Mouse (Mus musculus): Measurements from ENCODE around the gene Etl4.

Etl4 gene

DNA sequence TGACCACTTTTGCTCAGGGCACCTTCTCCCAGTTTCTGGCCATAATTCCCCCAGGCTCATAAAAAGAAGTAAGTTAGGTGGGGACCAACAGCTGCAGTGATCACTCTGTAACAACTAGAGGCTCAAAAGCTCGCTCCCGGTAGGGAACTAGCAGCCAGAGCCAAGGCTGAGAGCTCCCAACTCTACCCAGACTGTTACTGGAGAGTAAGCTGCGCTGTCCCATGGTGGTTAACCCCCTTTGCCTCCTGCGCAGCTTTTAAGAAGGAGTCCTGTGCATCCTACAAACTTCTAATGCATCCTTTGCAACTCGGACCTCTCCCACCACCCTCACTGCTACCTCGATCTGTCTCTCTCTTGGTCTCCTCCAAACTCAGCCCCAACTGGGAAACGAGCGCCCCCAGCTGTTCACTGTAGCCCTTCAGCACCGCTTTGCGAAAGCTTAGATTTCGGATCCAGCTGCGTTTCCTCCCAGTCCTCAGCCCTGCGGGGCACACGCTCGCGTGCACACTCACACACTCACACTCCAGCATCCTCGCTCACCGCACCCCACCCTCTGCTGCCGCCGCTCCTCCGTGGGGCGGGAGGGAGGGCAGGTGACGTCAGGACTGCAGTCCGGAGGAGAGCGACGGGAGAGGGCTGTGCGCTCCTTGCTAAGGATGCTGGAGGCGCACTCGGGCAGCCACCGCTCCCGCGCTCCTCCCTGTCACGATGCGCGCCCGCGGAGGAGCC is at the start of gene Etl4:
Etl4 (plus strand) TSS at position 610 of the 729 bp plus-strand sequence.
- DNase-seq (ENCODE audit: low read depth, low spot score) = peak; percentile 71

DNA sequence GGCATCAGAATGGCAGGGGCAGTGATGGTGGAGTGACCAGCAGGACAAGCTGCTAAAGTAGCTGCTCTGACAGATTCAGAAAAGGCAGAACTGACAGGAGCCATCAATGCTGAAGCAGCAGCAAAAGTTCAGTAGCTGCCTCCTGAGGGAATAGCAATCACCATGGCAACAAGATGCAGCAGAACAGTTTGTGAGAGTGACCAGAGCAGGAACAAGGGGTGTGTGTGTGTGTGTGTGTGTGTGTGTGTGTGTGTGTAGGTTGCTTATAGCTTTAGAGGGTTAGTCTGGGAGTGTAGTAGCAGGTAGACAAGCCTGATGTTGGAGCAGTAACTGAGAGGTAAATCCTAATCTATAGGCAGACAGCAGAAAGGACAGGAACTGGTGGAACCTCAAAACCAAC is 40.4 kb upstream of the Etl4 start:
- DNase-seq (ENCODE audit: low read depth, low spot score) = no peak

DNA sequence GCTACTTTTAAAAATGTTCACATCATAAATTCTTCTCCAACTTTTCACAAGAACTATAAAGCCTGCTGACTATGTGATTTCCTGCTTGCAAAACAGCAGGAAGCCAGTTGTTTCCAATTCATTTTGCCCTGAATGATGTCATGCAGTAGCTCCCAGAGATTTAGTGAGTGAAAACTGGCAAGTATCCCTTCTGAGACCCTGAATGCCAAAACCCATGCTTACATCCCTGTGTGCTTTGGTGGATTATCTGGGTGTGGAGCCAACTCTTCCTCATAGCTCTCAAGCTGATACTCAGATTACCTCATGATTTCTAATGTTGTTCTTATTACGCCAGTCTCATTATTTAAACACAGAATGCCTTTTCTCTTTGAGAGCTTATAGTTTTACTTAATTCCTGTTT is 37.7 kb upstream of the Etl4 start:
- DNase-seq (ENCODE audit: low read depth, low spot score) = no peak

DNA sequence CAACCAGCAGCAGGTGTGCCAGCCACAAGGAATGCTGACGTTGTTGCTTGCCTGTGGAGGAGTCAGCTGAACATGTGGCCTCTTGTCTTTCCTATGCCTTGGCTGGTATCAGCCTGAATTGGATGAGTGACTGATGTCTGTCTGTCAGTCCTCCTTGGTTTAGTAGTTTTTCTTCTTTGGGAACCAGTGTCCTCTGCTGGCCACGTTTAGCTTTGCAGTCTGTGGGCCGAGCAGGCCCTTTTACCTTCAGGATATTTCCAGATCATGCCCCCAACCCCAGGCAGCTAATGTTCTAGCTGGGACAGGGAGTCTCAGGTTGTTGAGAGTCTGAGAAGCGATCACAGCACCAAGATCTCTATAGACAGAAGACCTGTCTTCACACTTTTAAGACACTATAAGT is 18.7 kb upstream of the Etl4 start:
- no peak for DNase-seq (ENCODE audit: low read depth, low spot score)

DNA sequence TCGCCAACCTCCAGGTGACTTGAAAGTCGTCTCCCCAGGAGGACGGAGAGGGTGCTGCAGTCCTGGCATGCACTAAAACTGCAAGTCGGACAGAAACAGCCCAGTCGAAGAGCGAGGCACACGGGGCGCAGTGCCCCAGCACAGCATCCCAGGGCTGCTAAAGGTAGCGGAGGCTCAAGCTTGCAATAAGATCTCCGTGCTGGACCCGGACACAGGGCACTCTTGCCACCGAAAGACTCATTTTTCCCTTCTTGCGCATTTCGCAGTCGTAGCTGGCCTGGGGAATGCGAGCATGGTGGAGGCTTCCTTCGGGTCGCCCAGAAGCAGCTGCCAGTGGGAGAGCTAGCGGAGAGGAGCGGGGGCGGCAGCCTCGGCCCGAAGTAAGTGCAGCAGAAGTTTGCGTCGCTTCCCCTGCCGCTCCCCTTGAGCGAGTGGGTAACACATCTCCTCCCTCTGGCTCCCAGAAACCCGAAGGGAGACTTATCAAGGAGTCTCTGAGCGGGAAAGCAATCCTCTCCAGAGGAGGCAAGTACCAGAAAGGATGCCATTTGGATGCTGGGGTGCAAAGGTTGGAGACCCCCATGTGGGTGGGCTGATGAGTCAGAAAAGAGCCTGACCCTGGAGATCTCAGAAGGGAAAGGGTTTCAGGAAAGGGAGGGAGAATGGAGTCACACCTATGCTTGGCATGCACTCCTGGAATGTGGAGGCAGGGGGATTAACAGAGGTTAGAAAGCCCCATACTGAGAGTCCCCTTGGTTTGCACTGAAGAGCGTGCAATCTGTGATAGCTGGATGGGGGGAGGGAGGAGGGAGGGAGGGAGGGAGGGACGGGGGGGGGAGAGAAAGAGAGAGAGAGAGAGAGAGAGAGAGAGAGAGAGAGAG is 560 bp downstream of the Etl4 start:
- DNase-seq (ENCODE audit: low read depth, low spot score) = no peak

DNA sequence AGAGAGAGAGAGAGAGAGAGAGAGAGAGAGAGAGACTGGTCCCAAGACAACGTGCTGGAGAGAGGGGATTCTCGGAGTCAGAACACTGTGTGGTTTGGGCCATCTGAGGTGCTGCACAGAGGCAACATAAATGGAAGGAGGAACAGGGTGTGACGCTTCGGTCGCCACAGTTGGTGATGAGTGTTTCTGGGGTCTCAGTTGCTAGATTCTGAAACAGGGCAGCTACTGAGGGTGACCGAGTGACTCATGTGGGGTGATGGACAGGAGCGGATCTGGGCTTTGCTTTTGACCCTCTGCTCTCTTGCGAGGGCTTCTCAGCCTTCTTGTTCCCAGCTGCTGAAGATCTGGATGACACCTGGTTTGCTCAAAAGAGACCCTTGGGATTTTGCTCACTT is 1.2 kb downstream of the Etl4 start:
- DNase-seq (ENCODE audit: low read depth, low spot score) = no peak

DNA sequence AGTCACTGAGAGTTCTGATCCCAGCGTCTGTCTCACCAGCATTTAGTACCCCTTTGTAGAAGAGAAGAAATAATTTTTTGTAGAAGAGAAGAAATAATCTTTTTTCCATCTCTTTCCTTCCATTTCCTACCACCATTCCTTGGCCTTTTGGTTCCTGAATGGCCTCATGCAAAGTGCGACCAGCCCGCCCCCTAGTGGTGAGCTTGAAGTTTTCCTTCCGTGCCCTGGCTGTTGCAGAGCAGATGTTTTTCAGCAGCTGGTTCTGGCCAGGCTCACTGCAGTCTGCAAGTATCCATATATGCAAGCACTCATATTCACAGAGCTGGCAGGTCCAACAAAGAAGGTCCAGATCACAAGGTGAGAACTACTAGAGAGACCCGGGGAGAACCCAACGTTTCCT is 9.6 kb downstream of the Etl4 start:
- no peak for DNase-seq (ENCODE audit: low read depth, low spot score)

DNA sequence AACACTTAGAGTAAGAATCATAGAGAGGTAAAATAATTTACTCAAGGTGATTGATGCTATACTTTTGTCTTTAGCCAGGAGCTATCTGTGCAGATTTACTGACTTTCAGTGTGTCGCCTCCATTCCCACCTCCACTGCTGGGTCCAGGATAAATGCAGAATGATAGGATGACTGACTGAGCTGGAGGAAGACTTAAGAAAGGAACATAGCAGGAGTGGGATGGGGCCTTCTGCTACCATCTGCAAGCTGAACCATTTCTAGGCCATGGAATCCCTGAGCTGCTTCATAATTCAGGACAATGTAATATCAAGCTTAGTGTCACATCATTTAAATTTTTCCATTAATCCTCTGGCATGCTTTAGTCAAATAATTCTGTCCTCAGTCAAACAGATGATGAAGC is 20.4 kb downstream of the Etl4 start:
- peak; percentile 60 for DNase-seq (ENCODE audit: low read depth, low spot score)

DNA sequence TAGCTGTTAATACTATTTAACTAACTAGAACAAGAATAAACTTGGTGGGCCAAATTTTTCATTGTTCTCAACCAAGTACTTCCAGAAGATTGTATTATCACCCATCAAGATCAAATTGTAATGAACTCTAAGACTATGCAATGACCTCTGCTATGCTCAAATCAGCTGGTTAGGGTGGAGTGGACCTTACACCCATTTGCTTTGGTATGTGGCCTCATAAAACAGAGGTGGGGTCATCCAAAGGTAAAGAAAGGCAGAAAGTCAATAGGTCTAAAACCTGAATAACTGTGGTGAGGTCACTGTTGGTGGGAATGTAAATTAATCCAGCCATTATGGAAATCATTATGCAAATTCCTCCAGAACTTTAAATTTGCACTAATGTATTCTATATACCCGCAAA is 24.3 kb downstream of the Etl4 start:
- DNase-seq (ENCODE audit: low read depth, low spot score) = no peak

DNA sequence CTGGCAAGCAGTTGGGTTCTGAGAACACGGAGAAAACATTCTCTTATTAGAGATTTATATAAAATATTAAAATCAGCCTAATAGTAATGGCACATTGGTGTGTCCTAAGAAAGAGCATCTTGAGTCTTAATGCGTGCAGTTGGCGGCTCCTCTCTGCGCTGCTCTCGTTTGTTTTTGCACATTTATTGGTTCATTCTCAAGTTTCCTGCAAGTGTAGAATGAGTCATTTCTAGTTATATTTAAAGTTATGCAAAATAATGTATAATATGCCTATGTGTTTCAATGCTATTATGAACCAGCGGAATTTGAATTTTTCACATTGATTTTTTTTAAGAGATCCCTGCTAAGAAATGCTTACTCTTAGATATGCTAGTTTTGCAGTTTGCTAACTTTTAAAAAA is 35.6 kb downstream of the Etl4 start:
- peak; percentile 33 for DNase-seq (ENCODE audit: low read depth, low spot score)

DNA sequence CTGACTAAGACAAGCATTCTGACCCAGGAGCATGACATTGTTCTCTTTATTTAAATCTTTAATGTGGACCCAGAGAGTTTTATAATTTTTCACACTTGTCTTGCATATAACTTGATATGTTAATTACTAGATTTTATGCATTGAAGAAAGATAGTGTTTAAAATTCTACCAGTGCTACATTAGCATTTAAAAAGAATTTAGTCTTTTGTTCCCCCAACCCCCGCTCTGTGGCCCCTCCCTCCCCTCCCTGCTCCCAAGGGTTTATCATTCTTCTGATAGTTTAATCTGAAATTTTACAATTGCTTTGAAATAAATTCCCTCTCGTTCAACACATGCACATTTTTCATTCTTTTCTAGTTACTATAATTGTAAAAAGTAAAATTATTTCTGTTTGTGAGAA is 43.4 kb downstream of the Etl4 start:
- no peak for DNase-seq (ENCODE audit: low read depth, low spot score)

DNA sequence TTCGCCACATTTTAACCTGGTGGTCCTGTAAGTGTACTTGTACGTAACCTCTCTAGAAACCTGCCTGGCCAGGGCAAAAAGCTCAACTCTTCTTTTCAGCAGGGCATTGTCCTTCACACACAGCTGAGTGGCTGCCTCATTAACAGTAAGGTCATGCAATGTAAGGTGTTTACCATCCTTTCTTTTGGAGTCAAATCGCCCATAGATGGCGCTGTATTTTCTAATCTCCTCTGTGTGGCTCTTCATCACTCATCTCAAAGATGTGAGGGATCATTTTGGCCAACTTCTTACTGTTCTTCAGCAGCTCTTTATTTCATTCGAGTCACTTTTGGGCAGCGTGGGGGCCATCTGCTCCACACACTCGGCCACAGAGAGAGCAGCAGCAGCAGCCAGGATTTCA is 56.9 kb downstream of the Etl4 start:
- DNase-seq (ENCODE audit: low read depth, low spot score) = no peak

DNA sequence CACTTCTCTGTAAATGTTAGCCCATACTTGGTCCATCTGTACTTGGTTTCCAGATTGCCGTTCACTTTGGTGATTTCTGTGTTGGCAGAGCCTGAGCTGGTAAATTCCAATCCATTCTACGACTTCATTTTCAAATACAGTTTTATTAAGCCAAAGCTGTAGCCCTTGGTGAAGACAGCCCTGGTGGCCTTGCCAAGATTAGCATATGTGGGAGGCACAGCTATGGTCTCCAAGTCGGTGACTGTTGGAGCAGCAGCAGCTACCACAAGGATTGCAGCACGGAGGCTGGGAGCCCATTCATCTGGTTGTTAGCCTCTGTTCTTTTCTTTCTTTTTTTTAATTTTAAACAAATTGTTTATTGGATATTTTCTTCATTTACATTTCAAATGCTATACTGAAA is 128.1 kb downstream of the Etl4 start:
- DNase-seq (ENCODE audit: low read depth, low spot score) = peak; percentile 39

DNA sequence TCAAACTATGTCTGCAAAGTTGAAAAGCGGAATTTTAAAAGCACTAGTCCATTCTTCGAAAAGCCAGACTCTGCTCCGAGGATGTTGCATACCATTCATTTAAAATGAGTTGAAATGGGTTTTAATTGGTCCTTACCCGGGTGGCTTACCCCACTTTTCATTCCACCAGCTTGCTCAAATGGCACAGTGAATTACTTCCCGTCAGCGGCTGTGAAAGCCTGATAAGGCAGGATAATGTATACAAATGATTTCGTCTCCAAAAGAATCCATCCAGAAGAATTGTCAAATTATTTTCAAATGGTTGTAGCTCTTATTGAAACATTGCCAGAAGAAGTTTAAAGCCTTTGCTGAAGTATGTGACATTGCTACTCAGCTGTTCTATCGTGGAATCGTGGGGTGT is 162.8 kb downstream of the Etl4 start:
- DNase-seq (ENCODE audit: low read depth, low spot score) = no peak

DNA sequence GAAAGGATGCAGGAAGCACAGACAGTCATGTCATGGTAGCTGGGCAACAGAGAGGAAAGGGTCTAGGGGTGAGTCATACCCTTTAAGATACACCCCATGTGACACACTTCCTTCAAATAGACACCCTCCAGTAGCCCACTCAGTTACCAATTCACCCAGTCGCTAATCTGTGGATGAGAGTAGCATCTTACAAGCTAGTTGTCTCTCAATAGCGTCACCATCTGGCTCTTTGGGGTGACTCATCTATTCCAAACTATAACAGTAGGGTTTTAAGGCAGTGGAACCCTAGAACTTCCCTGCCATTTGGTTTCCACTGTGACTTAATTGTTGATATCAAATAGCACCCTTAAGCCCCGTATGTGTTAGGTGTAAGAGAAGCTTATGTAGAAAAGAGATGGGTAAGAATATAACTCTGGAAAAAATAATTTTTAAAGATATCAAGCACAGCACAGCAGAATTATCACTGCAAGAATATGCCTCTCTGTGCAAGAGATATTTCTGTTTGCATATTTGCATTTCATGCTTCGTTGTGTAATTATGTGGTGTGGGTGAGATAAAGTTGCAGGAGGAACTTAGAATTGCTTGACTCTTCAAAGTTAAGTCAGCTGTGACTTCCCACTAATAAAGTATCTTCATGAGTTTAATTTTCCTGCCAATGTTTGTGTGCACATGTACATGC is 166.7 kb downstream of the Etl4 start:
- peak; percentile 35 for DNase-seq (ENCODE audit: low read depth, low spot score)

DNA sequence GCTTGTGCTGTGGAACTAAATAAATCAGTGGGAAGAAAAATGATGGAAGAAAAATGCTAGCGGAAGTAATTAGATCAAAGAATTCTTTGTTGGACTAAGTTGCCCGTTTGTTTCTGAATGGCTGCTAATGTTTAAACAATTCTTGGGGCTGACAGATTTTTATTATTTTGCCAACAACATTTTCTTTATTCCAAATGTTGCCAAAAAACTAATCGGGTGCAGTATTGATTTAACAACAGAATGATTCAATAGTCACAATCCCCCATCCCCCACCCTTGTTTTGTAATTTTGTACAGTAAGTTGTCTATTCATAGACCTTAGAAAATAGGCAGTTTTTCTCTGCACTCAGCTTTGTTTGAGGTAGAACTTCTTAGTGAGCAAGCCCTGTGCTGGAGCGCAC is 175.2 kb downstream of the Etl4 start:
- DNase-seq (ENCODE audit: low read depth, low spot score) = no peak

DNA sequence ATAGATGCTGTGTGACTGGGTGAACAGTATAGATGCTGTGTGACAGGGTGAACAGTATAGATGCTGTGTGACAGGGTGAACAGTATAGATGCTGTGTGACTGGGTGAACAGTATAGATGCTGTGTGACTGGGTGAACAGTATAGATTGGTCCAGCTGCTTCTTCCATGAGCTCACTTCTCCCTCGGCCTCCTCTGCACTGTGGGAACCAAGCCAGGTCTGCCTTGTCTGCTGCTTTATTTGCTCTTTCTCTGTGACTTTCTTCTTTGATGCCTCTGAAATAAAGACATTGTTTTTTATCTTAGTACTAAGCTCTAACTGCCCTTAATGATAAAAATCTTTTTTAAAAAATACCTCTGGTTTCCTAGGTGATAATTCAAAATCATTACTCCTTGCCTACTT is 195.9 kb downstream of the Etl4 start:
- DNase-seq (ENCODE audit: low read depth, low spot score) = no peak

DNA sequence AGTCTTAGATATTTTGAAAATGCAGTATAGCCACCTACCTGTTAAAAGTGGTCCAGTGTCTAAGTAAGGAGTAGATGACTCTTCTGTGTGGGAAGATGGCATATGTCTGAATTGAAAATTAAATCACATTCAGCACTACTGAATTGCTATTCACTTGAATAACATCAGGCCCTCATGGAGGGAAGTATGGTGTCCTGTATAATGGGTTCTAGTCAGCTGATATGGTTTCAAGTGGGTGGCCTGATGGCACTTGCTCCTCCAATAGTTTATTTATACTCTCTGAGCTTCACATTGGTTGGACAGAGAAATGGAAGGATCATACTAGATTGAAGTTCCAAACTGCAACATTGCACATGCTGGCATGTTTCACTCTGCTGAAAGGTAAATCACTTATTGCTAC is 202.1 kb downstream of the Etl4 start:
- peak; percentile 79 for DNase-seq (ENCODE audit: low read depth, low spot score)

DNA sequence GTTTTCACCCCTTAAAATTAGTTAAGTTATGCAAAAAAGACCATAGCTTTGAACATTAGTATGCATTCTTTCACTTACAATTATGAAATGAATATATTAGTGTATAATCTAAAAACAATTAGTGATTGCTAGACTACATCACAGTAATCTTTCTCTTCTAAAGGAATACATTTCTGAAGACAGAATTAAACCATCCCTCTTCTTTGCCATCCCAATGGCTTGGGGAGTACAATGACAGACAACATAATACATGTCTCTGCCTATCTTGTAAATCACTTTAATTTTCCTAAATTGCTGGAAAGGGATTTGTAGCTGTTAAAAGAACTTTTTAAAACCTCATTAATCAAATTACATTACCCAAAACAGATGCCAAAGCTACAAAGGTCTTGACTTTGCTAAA is 216.3 kb downstream of the Etl4 start:
- DNase-seq (ENCODE audit: low read depth, low spot score) = no peak

DNA sequence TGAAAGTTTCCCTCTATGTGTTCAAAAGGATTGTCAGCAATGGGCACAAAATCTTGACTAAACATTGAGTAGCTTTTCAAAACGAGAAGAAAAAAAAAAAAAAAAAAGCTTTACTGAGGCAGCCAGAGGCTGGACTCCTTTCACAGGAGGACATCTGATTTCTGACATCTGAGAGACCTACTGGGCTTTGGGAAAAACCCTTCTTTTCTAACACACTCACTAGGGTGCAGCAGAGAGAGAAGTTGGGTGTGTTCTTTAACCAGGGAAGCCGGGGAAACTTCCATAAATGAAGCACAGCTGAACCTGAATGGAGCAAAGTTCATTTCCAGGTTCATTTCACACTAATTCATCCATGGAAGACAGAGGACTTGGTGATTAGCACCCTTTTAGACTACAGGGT is 222.2 kb downstream of the Etl4 start:
- no peak for DNase-seq (ENCODE audit: low read depth, low spot score)

DNA sequence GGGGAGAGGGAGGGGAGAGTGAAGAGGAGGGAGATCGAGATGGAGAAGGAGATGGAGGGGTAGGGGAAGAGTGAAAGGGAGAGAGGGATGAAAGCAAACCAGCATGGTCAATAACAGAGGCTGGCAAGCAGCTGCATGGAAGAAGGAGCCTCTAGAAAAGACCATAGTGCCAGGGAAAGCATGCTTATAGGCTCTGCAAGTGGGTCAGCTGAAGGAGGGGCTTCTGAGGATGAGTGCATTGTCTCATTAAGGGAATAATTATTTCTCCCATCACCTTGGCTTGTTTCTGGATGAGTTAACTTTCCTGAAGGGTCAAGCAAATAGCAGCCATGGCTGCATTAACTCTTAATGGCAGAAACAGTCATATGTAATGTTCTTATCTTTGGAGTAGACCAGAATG is 228.8 kb downstream of the Etl4 start:
- no peak for DNase-seq (ENCODE audit: low read depth, low spot score)

DNA sequence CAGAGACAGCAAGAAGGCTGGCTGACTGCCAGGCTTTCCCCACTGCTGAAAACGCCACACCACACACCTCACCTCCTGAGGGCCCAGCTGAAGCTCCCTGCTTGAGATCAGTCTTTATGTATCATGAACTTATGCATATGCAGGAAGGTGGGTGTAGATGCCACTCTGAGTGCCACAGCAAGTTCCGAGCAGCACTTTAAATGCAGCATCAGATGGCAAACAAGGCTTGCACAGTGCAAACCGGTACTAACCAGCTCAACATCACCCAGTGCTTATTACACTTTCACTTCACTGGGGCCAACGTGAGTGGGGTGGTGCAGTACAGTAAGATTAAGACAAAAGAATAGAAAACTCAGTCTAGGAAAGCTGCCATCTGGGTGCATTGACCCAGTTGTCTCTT is 235.8 kb downstream of the Etl4 start:
- no peak for DNase-seq (ENCODE audit: low read depth, low spot score)

DNA sequence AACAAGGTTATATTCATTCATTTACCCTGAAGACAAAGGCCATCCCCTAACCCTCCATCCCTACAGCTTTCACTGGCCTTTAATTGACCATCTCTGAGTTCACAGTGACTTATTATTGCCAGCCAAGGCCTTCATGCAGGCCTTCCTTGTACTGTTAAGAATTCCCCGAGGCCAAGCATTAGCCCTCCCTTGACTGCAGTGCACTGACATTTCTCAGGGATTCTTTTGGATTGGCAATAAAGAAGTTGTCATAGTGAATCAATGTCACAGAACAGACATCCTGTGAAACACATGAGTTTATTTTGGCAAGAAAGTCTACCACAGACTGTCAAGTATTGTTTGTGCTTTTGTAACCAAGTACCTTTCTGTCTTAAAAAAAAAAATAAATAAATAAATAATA is 257.5 kb downstream of the Etl4 start:
- DNase-seq (ENCODE audit: low read depth, low spot score) = no peak
